Mouse (Mus musculus): ENCODE results near the gene Rapgef1.

GRCm38 (mm10) chr2:29691507-29691906 lies 72.0 kb downstream of the Rapgef1 start:
- TF ChIP-seq GATA1 (IDR thresholded peaks at IDR 0.05; ENCODE audit: borderline replicate concordance, low read length) (no peak), FLI1 (IDR thresholded peaks at IDR 0.05; ENCODE audit: low read length) (no peak)
